Mouse (Mus musculus): ENCODE data around the gene Foxq1.

The Foxq1 gene

DNA sequence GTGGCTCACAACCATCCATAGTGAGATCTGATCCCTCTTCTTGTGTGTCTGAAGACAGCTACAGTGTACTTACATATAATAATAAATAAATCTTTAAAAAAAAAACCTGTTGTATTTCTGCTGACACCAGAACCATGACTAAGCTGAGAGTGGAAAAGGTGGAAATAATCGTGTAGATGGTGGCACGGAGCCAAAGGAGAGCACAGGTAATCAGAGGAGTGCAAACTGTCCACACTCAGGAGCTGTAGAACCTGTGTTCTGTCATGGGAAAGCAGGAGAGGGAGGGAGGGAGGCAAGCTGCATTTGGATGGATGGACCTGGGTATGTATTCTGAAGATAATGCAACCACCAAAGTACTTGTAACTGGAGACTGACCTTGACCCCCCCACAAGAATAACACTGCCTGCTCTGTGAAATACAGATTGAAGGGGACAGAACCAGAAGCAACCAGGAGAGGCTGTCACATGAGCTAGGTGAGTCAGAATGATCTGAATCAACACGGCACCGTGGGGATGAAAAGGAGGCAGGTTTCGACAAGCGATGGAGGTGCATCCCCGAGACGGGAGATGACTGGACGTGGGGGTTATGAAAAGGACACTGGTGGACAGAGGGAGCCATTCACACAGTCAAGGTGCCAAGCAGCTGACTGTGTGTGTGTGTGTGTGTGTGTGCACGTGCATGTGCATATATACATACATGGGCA is 17.0 kb downstream of the Foxq1 start:
- no peak for DNase-seq (ENCODE audit: low read depth, low spot score)

GRCm38 (mm10) chr13:31574627-31575026 is 18.7 kb downstream of the Foxq1 start:
- no peak for DNase-seq (ENCODE audit: low read depth, low spot score)

GRCm38 (mm10) chr13:31576696-31577095 is 20.8 kb downstream of the Foxq1 start:
- DNase-seq (ENCODE audit: low read depth, low spot score), result no peak

- DNase-seq (ENCODE audit: low read depth, low spot score), result no peak
These were observed 21.6 kb downstream of the Foxq1 start for GRCm38 (mm10) chr13:31577576-31577975.

GRCm38 (mm10) chr13:31578389-31578788 is 22.5 kb downstream of the Foxq1 start:
- no peak for DNase-seq (ENCODE audit: low read depth, low spot score)

DNA sequence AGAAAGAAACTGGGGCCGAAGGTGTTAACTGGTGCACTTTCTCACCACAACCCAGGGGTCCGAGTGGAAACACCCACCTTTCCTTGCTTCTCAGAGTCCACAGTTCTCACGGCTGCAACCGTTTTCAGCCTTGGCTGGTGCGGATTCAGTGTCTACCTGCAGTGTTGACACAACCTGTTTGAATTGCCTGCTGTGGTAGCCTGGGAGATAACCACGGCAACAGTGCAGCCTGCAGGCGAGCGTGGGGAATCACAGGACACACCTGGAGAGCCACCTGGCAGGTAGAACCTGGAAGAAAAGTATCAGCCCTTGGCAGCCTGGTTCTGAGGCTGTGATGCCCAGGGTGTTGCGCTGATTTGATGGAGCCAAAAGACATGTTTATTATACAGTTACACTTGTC is 23.9 kb downstream of the Foxq1 start:
- DNase-seq (ENCODE audit: low read depth, low spot score), result peak; percentile 19

- no peak for DNase-seq (ENCODE audit: low read depth, low spot score)
These were observed 31.4 kb downstream of the Foxq1 start for GRCm38 (mm10) chr13:31587341-31587740.

DNA sequence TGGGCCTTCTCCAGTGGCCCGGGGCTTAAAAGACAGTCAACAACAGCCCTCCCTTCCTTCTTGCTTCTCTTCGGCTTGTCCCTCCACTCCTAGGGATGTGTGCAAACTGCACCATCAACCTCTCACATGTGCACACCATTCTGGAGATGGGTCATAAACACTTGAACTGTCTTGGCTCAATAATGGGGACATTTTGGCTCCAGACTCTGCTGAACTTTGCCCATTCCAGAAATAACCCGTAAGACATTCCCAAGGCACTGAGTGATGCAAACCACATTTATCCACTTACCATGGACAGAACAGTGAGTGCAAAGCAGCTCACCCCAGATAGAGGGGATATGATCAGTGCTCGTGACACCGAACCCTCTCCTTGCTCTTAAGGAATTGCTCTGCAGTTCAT is 43.6 kb downstream of the Foxq1 start:
- no peak for DNase-seq (ENCODE audit: low read depth, low spot score)

DNA sequence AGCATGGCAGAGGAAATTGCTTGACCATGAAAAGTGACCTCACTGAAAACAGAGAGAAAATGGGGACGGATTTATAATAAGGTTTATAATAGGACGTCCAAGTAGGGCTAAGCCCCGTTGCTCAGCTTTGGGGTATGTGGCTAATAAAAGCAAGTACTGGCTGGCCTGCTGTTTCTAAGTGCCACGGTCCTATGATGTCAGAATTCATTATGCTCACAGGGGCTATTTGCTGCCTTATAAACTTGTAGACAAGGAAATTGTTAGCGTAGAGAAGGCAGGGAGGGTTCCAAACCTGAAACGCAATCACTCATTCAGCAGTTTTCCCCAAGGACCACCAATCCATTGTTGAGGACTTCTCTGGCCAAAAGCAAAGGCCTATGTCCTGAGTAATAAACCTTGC is 48.0 kb downstream of the Foxq1 start:
- DNase-seq (ENCODE audit: low read depth, low spot score), result no peak

Data from ES-CJ7 (cell line).